Mouse (Mus musculus): ENCODE results near the gene Galnt6.

Galnt6 gene

DNA sequence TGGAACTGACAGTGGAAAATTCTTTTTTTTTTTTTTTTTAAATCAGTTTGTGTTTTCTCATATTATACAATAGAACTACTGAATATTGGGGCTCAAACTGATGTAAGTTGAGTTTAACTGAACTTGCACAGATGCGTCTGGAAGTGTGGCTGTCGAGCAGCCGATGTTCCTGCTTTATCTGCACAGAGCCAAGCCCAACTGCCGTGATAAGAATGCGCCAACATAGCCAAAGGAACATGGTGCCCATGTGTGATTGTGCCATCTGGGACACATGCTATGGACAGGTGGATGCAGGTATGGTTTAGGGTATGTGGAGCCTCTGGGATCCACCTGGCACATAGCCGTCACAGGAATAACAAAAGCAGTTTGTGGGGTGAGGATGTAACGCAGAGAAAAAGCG, 43.3 kb downstream of the Galnt6 start:
- no peak for DNase-seq (ENCODE audit: extremely low spot score, low spot score)

DNA sequence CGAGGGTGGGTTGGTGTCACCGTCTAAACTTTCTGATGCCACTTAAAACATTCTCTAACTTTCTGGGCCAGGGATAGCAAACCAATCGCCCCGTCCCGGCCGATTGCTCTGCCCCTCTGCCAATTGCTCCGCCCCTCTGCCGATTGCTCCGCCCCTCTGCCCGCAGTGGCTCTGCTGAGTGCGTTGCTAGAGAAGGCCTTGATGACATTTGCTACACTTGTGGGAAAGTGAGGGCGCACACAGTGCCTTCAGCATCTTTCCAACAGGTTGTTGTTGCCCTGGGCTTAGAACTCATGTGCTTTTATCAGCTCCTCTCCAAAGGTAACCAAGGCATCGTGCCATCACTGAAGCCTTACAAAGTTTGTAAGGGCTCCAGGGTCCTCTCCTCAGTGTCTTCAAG, 43.9 kb downstream of the Galnt6 start:
- no peak for DNase-seq (ENCODE audit: extremely low spot score, low spot score)

DNA sequence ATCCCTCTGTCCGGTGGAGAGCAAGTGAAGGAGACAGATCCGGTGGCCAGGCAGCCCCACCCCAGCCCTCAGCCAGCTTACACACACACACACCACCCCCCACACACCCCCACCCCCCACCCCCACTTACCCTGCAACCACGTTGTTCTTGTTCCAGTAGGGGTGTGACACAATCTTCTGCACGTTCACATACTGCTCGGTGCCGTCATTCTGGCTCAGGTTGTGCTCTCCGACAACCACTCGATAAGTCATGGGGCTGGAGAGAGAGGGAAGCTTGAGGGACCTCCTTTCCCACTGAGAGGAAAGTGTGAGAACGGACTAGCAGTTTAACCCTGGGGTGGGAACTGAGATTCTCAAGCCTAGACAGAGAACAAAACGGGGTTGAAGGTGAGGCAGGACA, 44.7 kb downstream of the Galnt6 start:
- DNase-seq (ENCODE audit: extremely low spot score, low spot score) = no peak

DNA sequence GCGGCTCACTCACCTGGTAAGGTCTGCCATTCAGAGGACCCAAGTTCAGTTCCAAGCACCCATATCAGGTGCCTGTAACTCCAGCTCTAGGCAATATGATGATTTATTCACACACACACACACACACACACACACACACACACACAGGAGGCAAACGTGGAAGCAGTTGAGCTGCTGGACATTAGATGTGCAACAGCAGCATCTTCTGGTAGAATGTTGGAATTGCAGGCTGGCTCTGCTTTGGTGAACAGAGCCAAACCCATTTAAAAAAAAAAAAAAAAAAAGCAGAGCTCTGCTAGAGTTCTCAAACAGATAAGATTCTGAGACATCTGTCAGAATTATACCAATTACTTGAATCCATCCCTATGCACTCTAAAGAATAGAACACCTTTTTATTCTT, 46.1 kb downstream of the Galnt6 start:
- peak; percentile 80 for DNase-seq (ENCODE audit: extremely low spot score, low spot score)

DNA sequence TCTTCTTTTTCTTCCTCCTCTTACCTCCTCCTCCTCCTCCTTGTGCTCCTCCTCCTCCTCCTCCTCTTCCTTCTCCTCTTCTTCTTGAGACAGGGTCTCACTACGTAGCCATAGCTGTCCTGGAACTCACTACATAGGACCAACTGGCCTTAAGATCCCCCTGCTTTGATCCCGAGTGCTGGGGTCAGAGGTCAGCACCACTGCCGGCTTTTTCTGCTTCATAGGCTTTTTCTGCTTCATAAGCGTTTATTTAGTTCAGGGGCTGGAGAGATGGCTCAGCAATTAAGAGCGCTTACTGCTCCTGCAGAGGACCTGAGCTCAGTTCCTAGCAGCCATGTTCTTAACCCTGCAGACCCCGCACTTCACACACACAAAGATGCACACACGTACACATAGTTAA, 47.4 kb downstream of the Galnt6 start:
- peak; percentile 34 for DNase-seq (ENCODE audit: extremely low spot score, low spot score)

DNA sequence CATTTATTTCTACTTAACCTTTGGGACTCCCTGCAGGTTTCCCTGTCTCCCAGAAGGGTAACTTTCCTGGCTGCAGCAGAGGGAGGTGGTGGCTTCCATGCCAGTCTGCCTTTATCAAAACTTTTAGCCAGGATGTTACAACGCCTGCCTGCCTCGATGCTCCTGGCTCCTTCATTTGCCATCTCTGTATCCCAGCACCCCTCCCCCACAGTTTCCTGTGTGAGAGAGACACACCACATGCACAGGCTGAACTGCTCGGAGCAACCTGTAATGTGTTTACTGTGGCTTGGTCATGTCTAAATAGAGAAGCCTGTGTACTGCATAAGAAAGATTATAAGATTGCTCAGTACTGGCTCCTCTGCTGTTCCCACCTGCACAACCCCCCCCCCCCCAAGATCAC, 48.8 kb downstream of the Galnt6 start:
- DNase-seq (ENCODE audit: extremely low spot score, low spot score) = no peak

DNA sequence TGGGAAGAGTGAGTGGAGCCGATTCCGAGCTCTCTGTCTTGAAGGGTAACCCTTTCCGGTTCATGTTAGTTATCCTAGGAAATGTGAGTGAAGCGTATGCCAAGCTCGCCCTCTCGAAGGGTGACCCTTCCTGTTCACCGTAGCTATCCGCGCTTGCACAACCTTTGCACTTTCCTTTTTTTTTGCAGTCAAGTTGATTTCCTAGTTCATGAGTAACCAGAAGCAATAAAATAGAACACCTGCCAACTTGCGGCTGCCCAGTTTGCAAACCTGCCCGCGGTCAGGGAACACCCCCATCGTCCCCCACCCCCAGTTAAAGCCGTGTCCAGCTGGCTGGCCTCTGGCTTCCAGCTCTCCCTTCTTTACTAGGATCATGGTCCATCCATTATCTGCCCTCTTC, 50.2 kb downstream of the Galnt6 start:
- no peak for DNase-seq (ENCODE audit: extremely low spot score, low spot score)

DNA sequence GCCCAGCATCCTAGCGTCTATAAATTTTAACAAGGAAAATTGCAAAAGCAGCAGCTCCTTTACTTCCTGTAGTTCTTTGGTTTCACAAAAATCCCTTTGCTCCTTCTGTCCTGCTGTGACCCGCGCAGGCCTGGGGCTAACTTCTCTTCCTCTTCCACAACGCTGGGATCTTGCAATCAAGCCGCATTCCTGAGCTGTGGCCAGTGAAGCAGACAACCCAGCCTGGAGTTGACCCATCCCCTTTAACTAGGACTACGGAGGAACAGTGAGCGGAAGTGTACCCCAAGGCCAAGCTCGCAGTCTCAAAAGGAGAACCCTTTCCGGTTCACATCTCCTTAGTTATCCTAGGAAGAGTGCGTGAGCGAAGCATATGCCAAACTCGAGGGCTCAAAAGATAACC, 50.6 kb downstream of the Galnt6 start:
- no peak for DNase-seq (ENCODE audit: extremely low spot score, low spot score)

DNA sequence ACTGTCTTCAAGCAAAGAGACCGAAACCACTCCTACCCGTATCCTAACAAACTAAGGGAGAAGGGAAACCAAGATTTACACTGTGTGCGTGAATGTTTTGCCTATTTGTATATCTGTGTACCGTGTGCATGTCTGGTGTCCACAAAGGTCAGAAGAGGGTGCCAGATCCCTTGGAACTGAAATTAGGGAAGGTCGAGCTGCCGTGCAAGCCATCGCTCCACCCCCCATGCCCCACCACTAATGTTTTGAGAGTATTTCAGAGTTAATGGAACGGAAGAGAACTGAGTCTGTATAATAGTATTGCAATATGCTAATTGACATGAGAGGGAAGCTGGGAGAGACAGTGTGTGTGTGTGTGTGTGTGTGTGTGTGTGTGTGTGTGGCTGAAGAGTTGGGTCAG, 51.5 kb downstream of the Galnt6 start:
- DNase-seq (ENCODE audit: extremely low spot score, low spot score) = no peak

DNA sequence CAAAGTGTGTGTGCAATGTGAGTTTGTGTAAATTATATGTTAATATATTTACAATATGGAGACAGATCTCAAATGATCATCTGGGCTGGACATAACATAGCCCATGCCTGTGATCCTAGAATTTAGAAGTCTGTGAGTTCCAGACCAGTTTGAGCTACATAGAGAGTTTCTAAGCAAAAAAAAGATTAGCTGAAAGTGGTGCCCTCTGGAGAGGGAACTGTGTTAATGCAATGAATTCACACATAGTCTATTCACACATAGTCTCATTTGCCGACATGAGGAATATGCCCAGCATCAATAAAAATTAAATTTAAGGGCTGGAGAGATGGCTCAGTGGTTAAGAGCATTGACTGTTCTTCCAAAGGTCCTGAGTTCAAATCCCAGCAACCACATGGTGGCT, 52.7 kb downstream of the Galnt6 start:
- DNase-seq (ENCODE audit: extremely low spot score, low spot score) = no peak

DNA sequence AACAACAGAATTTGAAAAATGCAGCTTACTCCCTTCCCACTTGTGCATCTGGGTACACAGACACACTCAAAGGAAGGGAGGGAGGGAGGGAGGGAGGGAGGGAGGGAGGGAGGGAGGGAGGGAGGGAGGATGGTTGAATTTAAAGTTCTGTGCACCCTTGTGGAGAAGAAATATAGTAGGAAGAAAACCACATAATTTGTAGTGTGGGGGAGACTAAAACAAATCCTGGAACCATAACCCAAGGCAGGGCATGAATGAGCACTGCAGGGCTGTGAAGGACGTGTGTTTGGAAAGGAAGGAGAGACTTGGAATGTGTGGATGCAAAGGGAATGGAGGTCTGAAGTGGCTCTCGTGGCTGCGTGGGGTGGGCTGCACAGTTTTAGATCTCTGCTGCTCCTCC, 53.7 kb downstream of the Galnt6 start:
- no peak for DNase-seq (ENCODE audit: extremely low spot score, low spot score)

DNA sequence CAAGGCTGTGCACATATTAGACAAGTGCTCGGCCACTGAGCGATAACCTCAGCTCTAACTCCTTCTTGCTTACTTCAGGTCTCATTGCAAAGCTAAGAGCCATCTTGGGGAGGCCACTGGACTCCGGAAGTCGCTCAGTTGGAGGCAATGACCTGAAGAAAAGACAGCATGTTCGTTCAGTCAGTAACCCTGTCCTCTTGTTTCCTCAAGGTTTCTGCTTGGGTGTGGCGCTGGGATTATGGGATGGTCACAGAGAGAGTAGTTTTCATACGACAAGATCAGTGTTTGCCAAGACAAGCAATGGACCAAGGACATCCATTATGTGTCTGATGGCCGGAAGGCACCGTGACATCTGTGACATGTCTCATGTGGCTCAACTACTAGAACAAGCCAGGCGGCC, 54.6 kb downstream of the Galnt6 start:
- DNase-seq (ENCODE audit: extremely low spot score, low spot score) = no peak

DNA sequence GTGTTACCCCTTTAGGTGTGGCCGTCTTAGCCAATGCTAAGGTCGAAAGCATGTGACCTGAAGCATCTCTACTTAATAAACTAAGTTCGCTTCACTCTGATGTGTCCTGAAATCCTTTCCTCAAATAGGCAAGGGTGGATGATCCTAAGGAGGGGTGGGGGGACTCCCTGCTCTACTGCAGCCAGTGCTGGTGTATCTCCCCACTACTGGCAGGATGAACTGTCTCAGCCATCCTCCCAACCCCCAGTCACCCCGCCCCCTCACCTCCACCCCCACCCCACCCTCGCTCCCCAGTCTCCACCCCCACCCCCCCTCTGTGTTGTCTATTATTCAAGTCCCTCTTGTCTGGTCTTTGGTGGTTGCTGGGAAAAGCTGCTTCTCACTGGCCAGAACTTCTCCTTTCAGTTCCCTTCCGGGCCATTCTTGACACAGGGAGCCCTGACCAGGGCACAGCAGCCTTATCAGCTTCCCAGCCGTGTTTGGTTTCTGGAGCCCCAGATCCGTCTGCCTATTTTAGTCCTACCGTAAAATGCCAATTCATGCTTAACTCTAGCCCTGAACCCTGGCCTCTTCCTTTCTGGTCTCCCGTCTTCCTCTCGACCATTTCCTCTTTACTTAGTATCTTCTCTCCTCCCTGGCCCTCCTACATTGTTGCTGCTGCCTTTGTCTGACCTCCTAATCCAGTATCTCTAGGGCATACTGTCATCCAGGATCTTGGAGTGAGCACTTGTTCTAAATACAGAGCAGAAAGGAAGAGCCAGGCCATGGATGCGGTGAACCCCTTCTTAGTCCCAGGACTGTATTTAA, 55.4 kb downstream of the Galnt6 start:
- no peak for DNase-seq (ENCODE audit: extremely low spot score, low spot score)

DNA sequence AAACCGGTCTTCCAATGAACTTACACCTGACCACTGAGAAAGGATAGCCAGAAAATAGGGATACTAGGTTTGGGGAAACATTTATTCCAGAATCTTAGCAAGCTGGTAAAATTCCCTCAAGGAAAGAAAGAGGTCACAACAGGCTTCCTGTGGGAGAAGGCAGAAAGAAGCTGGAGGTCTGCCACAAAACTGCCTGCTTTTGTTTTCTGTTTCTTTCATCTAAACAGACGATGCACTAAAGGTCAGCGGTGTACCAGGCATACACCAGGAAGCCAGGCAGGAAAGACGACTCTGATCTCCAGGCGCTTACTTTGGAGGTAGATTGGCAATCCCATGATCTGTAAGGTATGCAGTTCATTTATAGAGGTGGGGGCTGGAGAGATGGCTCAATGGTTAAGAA, 58.3 kb downstream of the Galnt6 start:
- no peak for DNase-seq (ENCODE audit: extremely low spot score, low spot score)

DNA sequence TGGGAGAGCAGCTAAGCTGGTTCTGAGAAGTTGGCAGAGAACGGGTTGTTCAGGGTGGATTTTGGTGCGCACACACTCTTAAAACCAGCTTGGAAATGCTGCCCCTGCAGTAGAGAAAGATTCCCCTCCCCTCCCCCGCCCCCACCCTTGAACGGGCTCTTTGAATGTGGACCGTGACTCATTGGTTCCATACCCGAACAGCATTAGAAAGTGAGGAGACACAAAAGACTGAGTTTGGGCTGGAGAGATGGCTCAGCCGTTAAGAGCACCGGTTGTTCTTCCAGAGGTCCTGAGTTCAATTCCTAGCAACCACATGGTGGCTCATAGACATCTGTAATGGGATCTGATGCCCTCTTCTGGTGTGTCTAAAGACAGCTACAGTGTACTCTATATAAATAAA, 59.2 kb downstream of the Galnt6 start:
- DNase-seq (ENCODE audit: extremely low spot score, low spot score) = no peak

DNA sequence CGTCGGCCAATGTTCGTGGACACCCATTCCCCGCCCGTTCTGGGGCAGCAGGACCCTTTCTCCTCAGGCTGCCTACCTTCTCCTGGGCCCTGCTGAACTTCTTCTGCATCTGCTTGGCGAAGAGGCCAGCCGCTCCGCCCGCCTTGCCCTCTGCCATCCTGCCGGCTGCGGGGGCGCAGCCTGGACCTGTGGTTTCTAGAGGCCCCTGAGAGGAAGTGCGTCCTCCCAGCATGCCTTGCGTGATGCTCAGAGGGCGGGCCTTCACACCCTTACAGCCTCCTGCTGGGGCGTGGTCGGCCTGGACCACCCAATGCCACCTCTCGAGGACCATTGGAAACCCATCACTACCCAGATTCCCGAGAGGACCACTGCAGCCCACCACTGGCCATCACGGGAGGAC, 59.8 kb downstream of the Galnt6 start, which contains the start of gene Bin2:
Bin2 (minus strand) TSS at position 217 of the 400 bp plus-strand sequence.
- no peak for DNase-seq (ENCODE audit: extremely low spot score, low spot score)

DNA sequence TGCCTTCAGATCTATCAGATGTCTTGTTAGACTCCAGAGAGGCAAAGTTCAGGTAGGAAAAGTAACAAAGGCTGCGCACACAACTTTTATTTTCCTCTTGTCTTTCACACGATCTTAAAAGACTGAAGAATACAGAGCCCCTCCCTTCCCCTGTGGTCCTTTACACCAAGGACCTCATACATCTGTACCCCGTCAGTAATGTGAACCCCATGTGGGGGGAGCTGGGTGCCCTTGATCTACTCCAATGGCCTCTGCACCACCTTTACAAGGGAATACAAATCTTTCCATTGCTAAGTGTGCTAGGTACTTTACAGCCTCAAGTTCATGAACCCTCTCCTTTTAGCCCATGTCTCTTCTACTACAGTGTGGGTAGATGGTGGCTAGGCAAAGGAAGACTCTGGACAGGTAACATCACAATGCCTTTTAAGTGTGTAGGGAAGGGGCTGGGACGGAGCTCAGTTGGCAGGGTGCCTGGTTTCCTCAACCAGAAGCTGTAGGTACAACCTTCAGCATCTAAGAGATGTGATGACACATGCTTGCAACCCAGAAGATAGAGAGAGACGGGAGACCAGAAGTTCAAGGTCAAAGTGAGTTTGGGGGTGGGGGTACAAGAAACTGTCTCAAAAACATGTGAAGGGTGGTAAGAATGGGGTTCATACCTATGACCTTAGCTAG, 61.2 kb downstream of the Galnt6 start:
- no peak for DNase-seq (ENCODE audit: extremely low spot score, low spot score)

DNA sequence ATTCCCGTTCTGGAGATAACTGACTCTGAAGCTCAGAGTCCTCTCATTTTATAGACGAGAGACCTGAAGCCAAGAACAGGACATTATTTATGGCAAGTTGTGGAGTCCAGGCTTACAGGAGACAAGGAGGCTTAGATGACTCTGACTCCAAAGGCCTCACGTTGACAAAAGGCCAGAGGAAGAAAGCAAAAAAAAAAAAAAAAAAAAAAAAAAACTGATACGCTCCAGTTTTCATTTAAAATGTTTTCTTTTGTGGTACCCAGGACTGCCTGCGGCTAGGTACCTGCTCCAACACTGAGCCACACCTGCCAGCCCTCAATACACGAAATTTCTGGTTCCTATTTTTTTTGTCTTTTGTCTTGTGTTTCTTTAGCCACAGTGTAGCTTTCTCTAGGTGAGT, 61.8 kb downstream of the Galnt6 start:
- no peak for DNase-seq (ENCODE audit: extremely low spot score, low spot score)

DNA sequence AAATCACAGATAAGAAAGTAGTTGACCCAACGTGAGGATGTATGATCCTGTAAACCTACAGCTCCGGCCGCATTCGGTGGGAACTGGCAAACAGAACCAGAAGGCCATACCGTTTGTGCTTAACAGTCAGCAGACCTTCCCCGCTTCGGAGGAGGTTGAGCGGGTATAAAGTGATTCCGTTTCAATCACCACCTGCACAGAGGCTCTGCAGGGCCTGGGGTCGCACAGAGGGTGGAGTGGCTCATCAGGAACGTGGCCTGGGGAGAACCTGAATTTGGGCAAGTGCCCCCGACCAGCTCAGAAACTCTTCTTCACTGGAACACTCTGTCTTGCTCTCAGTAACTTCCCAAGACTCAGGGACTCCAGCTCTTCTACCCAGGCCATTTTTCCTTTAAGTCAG, 62.3 kb downstream of the Galnt6 start:
- DNase-seq (ENCODE audit: extremely low spot score, low spot score) = no peak

DNA sequence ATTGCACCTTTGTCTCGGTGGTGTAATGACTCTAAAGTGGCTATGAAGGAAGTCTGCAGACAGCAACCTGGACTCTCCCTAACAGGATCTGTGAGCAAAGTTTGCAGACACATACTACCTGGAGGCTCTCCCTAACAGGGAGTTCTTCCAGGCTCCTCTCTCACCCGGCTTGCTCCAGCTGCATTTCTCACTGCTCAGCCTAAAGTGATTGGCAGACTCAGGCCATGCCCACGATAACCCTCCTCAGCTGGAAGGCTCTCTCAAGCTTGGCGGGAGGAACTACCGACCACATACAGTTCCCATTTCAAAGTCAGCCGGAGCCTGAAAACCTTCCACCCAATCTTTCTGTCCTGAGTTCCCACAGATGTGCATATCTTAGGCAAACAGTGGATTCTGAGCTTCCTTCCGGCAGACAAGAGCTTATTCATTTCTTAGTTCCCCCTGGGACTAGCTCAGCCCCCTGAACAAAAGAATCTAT, 62.9 kb downstream of the Galnt6 start:
- DNase-seq (ENCODE audit: extremely low spot score, low spot score) = peak; percentile 29

DNA sequence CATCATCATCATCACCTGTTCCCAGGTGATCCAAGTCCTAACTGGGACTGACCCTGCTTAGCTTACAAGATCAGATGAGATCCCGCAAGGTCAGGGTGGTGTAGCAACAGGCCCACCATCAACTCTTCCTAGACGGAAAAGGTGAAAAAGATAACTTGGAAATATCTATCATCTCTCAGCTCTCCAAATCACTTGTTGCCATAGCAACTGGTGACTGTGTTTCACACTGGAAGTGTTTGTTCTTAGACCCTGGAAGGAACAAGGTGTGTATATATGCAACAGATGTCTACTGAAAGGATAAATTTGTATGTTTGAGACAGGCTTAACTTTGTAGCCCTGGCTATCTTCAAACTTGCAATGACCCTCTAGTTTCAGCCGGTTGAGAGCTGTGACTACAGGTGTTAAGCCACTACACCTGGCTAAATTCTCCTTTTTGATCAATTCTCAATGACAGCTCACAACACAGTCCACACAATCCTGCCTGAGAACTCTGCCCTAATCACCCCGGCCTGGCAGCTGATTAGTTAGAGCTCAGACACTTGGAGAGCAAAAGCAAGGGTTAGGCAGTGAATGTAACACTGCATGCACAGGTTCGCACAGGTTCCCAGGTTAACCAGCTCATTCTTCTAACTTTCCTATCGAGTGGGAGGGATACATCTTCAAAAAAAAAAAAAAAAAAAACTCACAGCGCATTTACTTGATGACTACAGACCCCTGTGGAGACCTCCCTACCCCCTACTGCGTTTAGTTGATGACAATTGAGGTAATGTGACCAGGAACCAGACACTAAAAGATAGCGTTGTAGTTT, 63.6 kb downstream of the Galnt6 start:
- no peak for DNase-seq (ENCODE audit: extremely low spot score, low spot score)

DNA sequence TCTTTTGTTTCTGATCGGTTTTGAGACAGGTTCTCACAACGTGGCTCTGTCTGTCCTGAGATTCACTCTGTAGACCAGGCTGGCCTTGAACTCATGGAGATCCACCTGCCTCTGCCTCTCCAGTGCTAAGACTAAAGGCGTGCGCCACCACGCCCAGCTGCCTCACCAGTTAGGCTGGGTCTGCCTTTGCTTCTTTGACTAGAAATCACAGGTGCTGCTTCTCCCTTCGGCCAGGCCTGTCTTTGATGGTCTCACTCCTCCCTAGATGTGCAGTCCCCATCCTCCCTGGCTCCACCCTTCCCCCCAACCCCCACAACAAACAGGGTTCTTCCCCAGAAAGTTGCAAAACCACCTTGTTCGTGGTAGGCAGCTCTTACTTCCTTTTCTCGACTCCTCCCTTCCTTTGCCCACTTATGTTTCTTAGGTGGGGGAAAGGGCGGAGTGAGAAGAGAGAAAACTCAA, 64.3 kb downstream of the Galnt6 start:
- DNase-seq (ENCODE audit: extremely low spot score, low spot score) = no peak
